Mouse (Mus musculus): ENCODE data around the gene Srpx. TPM values are rescaled to one million over a fixed set of nuclear protein-coding genes. Genes with fewer than 3 reads are reported as not detected.

The Srpx gene
- polyA plus RNA-seq, 1 experiment from 2014 or later = 8.9 TPM

DNA sequence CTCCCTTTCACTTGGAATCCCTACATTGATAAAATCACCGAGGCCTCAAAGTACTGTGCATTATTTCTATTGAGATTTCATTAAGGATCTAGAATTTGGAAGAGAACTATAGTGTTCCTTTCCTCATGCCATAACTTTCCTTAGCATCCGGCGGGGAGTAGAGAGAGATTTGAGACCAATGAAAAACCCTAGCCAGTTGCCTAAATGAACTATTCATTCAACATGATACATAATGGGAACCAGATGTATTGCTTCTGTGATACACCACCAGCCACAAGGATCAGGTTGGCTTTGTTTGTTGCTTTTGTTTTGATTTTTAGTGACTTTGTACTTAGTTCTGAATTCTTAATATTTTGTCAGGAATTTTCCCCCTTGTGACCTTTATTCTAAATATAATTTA is 37.1 kb downstream of the Srpx start:
- no peaks in the 10 kb centered on the region for H3K36me3 ChIP-seq (ENCODE audit: control insufficient read depth, insufficient read depth, low read length)
- no peak overlapping the region for H3K27ac ChIP-seq (replicated peaks in 1 of 2; ENCODE audit: control insufficient read depth in 1 of 2, insufficient read depth in 1 of 2, low read depth in 2 of 2, low read length in 2 of 2)
- no peak overlapping the region for H3K9ac ChIP-seq (ENCODE audit: low read length)
- 72% methylated on average over 3 of the region's 3 CpGs for WGBS
- no peaks in the 10 kb centered on the region for H3K9me3 ChIP-seq (ENCODE audit: control insufficient read depth, low read length)
- ATAC-seq (ENCODE audit: insufficient number of reproducible peaks, insufficient read depth, low FRiP score, low read depth) = no peak
- no peak overlapping the region for H3K4me3 ChIP-seq (ENCODE audit: control insufficient read depth in 1 of 2, insufficient read depth in 1 of 2, low read depth in 1 of 2, low read length in 2 of 2)
- no peak overlapping the region for H3K4me2 ChIP-seq (ENCODE audit: low read length)
- H3K27me3 ChIP-seq (ENCODE audit: control insufficient read depth, insufficient read depth, low read length) = no peaks in the 10 kb centered on the region
- no peaks in the 10 kb centered on the region for H3K4me1 ChIP-seq (ENCODE audit: control insufficient read depth in 2 of 2, insufficient read depth in 2 of 2, low read length in 2 of 2)

DNA sequence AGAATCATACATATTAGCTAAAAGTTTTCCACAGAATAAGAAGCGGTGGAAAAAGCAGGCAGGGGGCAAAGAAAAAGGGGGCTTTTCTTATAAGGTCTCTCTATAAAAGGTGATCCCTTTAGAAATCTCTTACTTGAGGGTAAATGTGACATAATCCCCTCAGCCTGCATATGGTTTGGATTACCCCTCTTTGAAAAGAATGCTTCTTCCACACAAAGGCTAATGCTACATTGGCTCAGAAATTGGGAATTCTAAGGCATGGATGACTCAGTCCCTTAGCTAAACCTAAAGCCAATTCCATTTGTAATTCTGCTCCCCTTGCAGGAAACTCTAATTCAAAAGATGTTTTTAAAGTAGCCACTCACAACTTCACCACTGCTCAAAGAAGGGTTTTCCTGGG is 37.5 kb downstream of the Srpx start:
- no peaks in the 10 kb centered on the region for H3K4me1 ChIP-seq (ENCODE audit: control insufficient read depth in 2 of 2, insufficient read depth in 2 of 2, low read length in 2 of 2)
- no peak overlapping the region for H3K9ac ChIP-seq (ENCODE audit: low read length)
- H3K27ac ChIP-seq (replicated peaks in 1 of 2; ENCODE audit: control insufficient read depth in 1 of 2, insufficient read depth in 1 of 2, low read depth in 2 of 2, low read length in 2 of 2) = no peak overlapping the region
- no peak overlapping the region for H3K4me2 ChIP-seq (ENCODE audit: low read length)
- WGBS = 86% methylated on average over 1 of the region's 1 CpGs
- H3K27me3 ChIP-seq (ENCODE audit: control insufficient read depth, insufficient read depth, low read length) = no peaks in the 10 kb centered on the region
- no peak overlapping the region for H3K4me3 ChIP-seq (ENCODE audit: control insufficient read depth in 1 of 2, insufficient read depth in 1 of 2, low read depth in 1 of 2, low read length in 2 of 2)
- H3K9me3 ChIP-seq (ENCODE audit: control insufficient read depth, low read length) = no peaks in the 10 kb centered on the region
- ATAC-seq (ENCODE audit: insufficient number of reproducible peaks, insufficient read depth, low FRiP score, low read depth) = no peak
- no peaks in the 10 kb centered on the region for H3K36me3 ChIP-seq (ENCODE audit: control insufficient read depth, insufficient read depth, low read length)

DNA sequence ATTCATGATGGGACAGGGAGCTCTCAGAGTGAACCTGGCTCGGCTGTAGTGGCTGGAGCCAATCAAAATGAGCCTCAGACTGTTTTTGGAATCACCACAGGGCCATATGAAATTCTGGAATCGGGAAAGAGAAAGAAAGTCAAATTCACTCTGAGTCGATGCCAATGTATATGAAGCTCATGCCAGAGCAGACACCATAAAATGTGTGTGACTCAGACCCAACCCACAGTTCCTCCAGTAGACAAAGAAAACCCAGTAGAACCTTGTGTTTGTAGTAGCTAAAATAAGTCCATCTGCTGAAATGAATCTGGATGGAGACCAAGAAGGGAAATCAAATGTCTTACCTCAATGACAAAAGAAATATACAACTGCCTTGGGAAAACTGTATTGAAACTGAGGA is 43.5 kb downstream of the Srpx start:
- H3K4me3 ChIP-seq (ENCODE audit: control insufficient read depth in 1 of 2, insufficient read depth in 1 of 2, low read depth in 1 of 2, low read length in 2 of 2) = no peak overlapping the region
- no peaks in the 10 kb centered on the region for H3K9me3 ChIP-seq (ENCODE audit: control insufficient read depth, low read length)
- no peak overlapping the region for H3K9ac ChIP-seq (ENCODE audit: low read length)
- WGBS = 64% methylated on average over 3 of the region's 3 CpGs
- ATAC-seq (ENCODE audit: insufficient number of reproducible peaks, insufficient read depth, low FRiP score, low read depth) = no peak
- no peaks in the 10 kb centered on the region for H3K4me1 ChIP-seq (ENCODE audit: control insufficient read depth in 2 of 2, insufficient read depth in 2 of 2, low read length in 2 of 2)
- no peaks in the 10 kb centered on the region for H3K36me3 ChIP-seq (ENCODE audit: control insufficient read depth, insufficient read depth, low read length)
- H3K4me2 ChIP-seq (ENCODE audit: low read length) = no peak overlapping the region
- H3K27me3 ChIP-seq (ENCODE audit: control insufficient read depth, insufficient read depth, low read length) = no peaks in the 10 kb centered on the region
- H3K27ac ChIP-seq (replicated peaks in 1 of 2; ENCODE audit: control insufficient read depth in 1 of 2, insufficient read depth in 1 of 2, low read depth in 2 of 2, low read length in 2 of 2) = no peak overlapping the region

DNA sequence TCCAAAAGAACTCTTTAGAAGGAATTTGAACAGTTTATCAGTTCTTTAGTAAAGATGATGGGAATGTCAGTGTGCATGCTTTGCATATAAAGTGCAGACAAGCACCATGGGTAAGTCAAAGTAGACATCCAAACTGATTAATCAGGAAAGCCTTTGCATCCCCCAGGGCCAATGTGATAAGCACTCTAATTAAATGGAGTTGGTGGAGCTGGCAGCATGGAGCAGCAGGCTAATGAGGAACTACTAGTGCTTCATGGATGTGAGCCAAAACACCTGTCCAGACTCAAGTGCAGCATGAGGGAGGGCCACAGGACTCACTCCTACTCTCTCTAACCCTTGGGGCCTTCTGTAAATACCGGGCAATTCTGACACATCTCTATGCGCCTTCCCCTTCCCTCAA is 46.0 kb downstream of the Srpx start:
- Histone ChIP-seq H3K4me1 (ENCODE audit: control insufficient read depth in 2 of 2, insufficient read depth in 2 of 2, low read length in 2 of 2) (no peaks in the 10 kb centered on the region), H3K9ac (ENCODE audit: low read length) (no peak overlapping the region), H3K9me3 (ENCODE audit: control insufficient read depth, low read length) (no peaks in the 10 kb centered on the region), H3K27me3 (ENCODE audit: control insufficient read depth, insufficient read depth, low read length) (no peaks in the 10 kb centered on the region), H3K4me2 (ENCODE audit: low read length) (no peak overlapping the region), H3K27ac (replicated peaks in 1 of 2; ENCODE audit: control insufficient read depth in 1 of 2, insufficient read depth in 1 of 2, low read depth in 2 of 2, low read length in 2 of 2) (no peak overlapping the region), H3K4me3 (ENCODE audit: control insufficient read depth in 1 of 2, insufficient read depth in 1 of 2, low read depth in 1 of 2, low read length in 2 of 2) (no peak overlapping the region), H3K36me3 (ENCODE audit: control insufficient read depth, insufficient read depth, low read length) (no peaks in the 10 kb centered on the region)
- WGBS = 63% methylated on average over 2 of the region's 2 CpGs
- ATAC-seq (ENCODE audit: insufficient number of reproducible peaks, insufficient read depth, low FRiP score, low read depth) = no peak

DNA sequence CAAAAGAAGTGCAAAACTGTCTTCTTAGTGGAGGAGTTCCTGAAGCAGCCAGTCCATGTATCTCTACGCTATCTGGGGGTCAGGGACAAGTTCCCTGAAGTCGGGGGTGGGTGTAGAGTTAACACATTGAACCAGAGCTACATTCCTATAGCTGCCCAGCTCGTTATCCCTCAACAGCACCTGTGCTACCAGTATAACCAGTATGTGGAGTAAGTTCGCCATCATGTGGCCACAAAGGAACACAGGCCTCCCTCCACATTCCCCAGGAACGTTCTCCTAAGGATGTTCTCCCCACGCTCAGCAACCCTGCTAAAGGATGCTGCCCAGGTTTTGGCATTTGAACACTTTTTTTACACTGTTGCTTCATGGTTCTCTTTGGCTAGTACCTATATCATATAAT is 46.8 kb downstream of the Srpx start:
- Histone ChIP-seq H3K4me3 (ENCODE audit: control insufficient read depth in 1 of 2, insufficient read depth in 1 of 2, low read depth in 1 of 2, low read length in 2 of 2) (no peak overlapping the region), H3K9ac (ENCODE audit: low read length) (no peak overlapping the region), H3K27ac (replicated peaks in 1 of 2; ENCODE audit: control insufficient read depth in 1 of 2, insufficient read depth in 1 of 2, low read depth in 2 of 2, low read length in 2 of 2) (no peak overlapping the region), H3K4me1 (ENCODE audit: control insufficient read depth in 2 of 2, insufficient read depth in 2 of 2, low read length in 2 of 2) (no peaks in the 10 kb centered on the region), H3K4me2 (ENCODE audit: low read length) (no peak overlapping the region), H3K36me3 (ENCODE audit: control insufficient read depth, insufficient read depth, low read length) (no peaks in the 10 kb centered on the region), H3K9me3 (ENCODE audit: control insufficient read depth, low read length) (no peaks in the 10 kb centered on the region), H3K27me3 (ENCODE audit: control insufficient read depth, insufficient read depth, low read length) (no peaks in the 10 kb centered on the region)
- ATAC-seq (ENCODE audit: insufficient number of reproducible peaks, insufficient read depth, low FRiP score, low read depth) = no peak
- 21% methylated on average over 6 of the region's 6 CpGs for WGBS

DNA sequence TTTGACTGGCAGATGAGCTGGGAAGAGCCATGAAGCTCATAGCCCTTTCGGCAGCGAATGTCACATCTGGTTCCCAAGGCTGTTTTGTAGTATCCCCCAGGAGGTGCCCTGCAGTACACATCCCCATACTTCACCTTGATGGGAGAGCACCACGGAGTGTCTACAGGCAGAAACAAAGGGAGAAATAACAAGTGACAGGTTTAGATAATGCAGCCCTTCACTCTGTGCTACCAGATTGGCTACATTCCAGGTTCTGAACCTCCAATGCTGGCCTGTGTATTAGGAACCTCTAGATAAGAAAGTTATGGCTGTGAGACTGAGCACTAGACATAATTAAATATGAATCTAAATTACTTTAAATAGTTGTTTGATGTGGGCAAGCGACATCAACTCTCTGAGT is 48.1 kb downstream of the Srpx start:
- no peak overlapping the region for H3K27ac ChIP-seq (replicated peaks in 1 of 2; ENCODE audit: control insufficient read depth in 1 of 2, insufficient read depth in 1 of 2, low read depth in 2 of 2, low read length in 2 of 2)
- WGBS = 51% methylated on average over 4 of the region's 4 CpGs
- no peaks in the 10 kb centered on the region for H3K36me3 ChIP-seq (ENCODE audit: control insufficient read depth, insufficient read depth, low read length)
- no peak overlapping the region for H3K4me3 ChIP-seq (ENCODE audit: control insufficient read depth in 1 of 2, insufficient read depth in 1 of 2, low read depth in 1 of 2, low read length in 2 of 2)
- H3K27me3 ChIP-seq (ENCODE audit: control insufficient read depth, insufficient read depth, low read length) = no peaks in the 10 kb centered on the region
- no peaks in the 10 kb centered on the region for H3K9me3 ChIP-seq (ENCODE audit: control insufficient read depth, low read length)
- no peak for ATAC-seq (ENCODE audit: insufficient number of reproducible peaks, insufficient read depth, low FRiP score, low read depth)
- no peak overlapping the region for H3K4me2 ChIP-seq (ENCODE audit: low read length)
- no peaks in the 10 kb centered on the region for H3K4me1 ChIP-seq (ENCODE audit: control insufficient read depth in 2 of 2, insufficient read depth in 2 of 2, low read length in 2 of 2)
- no peak overlapping the region for H3K9ac ChIP-seq (ENCODE audit: low read length)

DNA sequence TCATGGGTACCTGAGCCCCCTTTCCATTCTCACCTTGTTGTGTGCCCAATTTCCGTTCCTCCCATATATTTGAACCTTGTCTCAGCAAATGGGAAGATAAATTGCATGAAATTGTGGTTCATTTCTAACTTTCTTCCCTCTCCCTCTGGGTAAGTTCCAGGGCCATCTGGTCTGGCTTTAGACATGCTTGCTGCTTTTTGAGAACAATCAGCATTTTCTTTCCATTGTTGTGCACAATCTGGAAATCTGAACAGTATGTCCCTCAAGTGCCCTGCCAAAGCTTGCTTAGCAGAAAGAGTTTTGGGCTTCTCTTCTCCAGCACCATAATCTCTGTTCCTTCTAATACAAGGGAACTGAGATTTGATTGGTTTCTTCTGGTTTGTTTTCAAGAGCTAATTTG is 53.7 kb downstream of the Srpx start:
- ATAC-seq (ENCODE audit: insufficient number of reproducible peaks, insufficient read depth, low FRiP score, low read depth) = no peak
- WGBS = 65% methylated on average over 1 of the region's 1 CpGs
- no peak overlapping the region for H3K27ac ChIP-seq (replicated peaks in 1 of 2; ENCODE audit: control insufficient read depth in 1 of 2, insufficient read depth in 1 of 2, low read depth in 2 of 2, low read length in 2 of 2)
- no peaks in the 10 kb centered on the region for H3K27me3 ChIP-seq (ENCODE audit: control insufficient read depth, insufficient read depth, low read length)
- H3K4me1 ChIP-seq (ENCODE audit: control insufficient read depth in 2 of 2, insufficient read depth in 2 of 2, low read length in 2 of 2) = no peaks in the 10 kb centered on the region
- H3K9me3 ChIP-seq (ENCODE audit: control insufficient read depth, low read length) = no peaks in the 10 kb centered on the region
- H3K4me3 ChIP-seq (ENCODE audit: control insufficient read depth in 1 of 2, insufficient read depth in 1 of 2, low read depth in 1 of 2, low read length in 2 of 2) = no peak overlapping the region
- no peak overlapping the region for H3K9ac ChIP-seq (ENCODE audit: low read length)
- no peak overlapping the region for H3K4me2 ChIP-seq (ENCODE audit: low read length)
- H3K36me3 ChIP-seq (ENCODE audit: control insufficient read depth, insufficient read depth, low read length) = no peaks in the 10 kb centered on the region

DNA sequence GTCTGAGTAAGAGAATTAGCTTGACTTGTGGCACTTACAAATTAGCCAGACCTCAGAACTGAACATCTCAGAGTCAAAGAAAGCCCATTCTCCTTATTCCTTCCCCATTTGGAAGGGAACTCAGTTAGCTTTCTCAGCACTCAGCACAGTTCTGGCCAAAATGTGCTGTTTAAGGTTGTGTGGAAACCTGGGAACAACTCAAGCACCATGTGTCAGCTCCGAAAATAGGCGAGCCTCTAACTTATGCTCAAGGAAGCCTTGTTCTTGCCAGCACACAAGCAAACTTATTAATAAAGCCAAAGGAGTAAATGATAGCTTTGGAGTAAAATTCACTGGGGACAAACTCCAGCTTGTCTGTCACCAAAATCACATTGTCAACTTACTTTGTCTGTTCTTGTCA is 54.1 kb downstream of the Srpx start:
- Histone ChIP-seq H3K4me2 (ENCODE audit: low read length) (no peak overlapping the region), H3K4me3 (ENCODE audit: control insufficient read depth in 1 of 2, insufficient read depth in 1 of 2, low read depth in 1 of 2, low read length in 2 of 2) (no peak overlapping the region), H3K27me3 (ENCODE audit: control insufficient read depth, insufficient read depth, low read length) (no peaks in the 10 kb centered on the region), H3K27ac (replicated peaks in 1 of 2; ENCODE audit: control insufficient read depth in 1 of 2, insufficient read depth in 1 of 2, low read depth in 2 of 2, low read length in 2 of 2) (no peak overlapping the region), H3K4me1 (ENCODE audit: control insufficient read depth in 2 of 2, insufficient read depth in 2 of 2, low read length in 2 of 2) (no peaks in the 10 kb centered on the region), H3K36me3 (ENCODE audit: control insufficient read depth, insufficient read depth, low read length) (no peaks in the 10 kb centered on the region), H3K9ac (ENCODE audit: low read length) (no peak overlapping the region), H3K9me3 (ENCODE audit: control insufficient read depth, low read length) (no peaks in the 10 kb centered on the region)
- 70% methylated on average over 2 of the region's 2 CpGs for WGBS
- no peak for ATAC-seq (ENCODE audit: insufficient number of reproducible peaks, insufficient read depth, low FRiP score, low read depth)

All from heart, embryonic 14.5 days (tissue).